Mouse (Mus musculus) cortical plate, adult 2 months (tissue): ENCODE data around the gene Mcm7. TPM values are rescaled to one million over a fixed set of nuclear protein-coding genes. Genes with fewer than 3 reads are reported as not detected.
A peak's percentile ranks its signal among the peaks of the same experiment; 100 is the strongest.
"Not testable (repeated sequence)": the region's sequence is repeated elsewhere in the genome, so short reads cannot be mapped to it uniquely, and the experiment has no call there.

Experiments
- H3K27ac ChIP-seq: fragments of 200-500 bp; 2 replicates; pipeline ENCODE4 v1.5.1; 2012; ENCODE audit warnings: low read length, control low read depth, inconsistent platforms; ENCODE audit not compliant: insufficient read depth
- H3K4me1 ChIP-seq: fragments of 200-500 bp; 2 replicates; pipeline ENCODE4 v1.6.1; 2011; ENCODE audit warnings: low read length; ENCODE audit not compliant: control insufficient read depth, insufficient read depth
- H3K4me3 ChIP-seq: fragments of 200-500 bp; 2 replicates; pipeline ENCODE4 v1.5.1; 2011; ENCODE audit warnings: mild to moderate bottlenecking, low read length, control low read depth; ENCODE audit not compliant: insufficient read depth
- CTCF ChIP-seq: fragments of 200-500 bp; IDR thresholded peaks from 2 replicates; pipeline ENCODE4 v1.5.1; 2011; ENCODE audit warnings: mild to moderate bottlenecking, control low read depth, low read length; ENCODE audit not compliant: insufficient read depth; ENCODE audit errors: extremely low read depth
- POLR2A ChIP-seq: fragments of 200-500 bp; IDR thresholded peaks from 2 replicates; pipeline ENCODE4 v1.6.1; 2011; ENCODE audit warnings: mild to moderate bottlenecking, low read length, control low read depth; ENCODE audit not compliant: insufficient read depth; ENCODE audit errors: extremely low read depth
- polyA plus RNA-seq: library from polyadenylated mRNA; depleted of rRNA; stranded (reverse); fragments of >200 nt; gene quantifications from 2 replicates; pipeline ENCODE4 v1.2.3, GENCODE M21; 2012; rRNA removed

Mcm7 gene
- 17.1 and 19.7 TPM in 2 replicates for polyA plus RNA-seq

DNA sequence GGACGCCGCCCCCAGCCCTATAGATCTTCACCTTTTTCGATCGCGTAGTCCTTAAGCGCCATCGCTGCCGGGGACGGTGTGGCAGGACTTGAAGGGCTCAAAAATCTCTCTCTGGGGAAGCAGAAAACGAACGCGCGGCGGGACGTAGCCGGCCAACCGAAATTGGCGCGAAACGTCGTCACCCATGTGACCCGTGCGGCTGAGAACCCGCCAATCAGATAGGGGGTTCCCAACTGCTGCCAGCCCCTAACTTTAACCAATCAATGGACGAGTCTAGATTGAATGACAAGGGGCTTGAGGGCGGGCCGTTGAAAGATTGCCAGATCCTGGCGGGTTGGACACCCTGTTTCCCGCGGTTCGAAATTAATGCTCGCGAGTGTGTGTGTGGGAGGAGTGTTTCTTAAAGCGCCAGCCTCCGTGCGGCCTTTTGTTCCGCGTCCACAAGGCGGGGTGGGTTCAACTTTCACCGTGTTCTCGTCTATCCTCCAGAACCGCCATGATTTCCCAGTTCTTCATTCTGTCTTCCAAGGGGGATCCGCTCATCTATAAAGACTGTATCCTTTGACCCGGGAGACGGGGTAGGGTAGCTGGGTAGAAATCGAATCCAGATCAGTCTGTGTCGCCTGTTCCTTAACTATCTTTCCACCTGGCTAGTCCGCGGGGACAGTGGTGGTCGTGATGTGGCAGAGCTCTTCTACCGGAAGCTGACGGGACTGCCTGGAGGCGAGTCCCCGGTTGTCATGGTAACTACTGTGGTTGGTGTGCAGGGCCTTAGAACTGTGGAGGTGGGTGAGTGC lies at the start of gene Mcm7, which contains the start of gene Ap4m1:
TSS of gene Mcm7 (minus strand) at position 728 of the 797 bp plus-strand sequence.
TSS of gene Ap4m1 (plus strand) at position 308 of the 797 bp plus-strand sequence.
- Histone ChIP-seq H3K4me1 (no peaks in the 10 kb centered on the region), H3K4me3 (peak within 1 kb of the TSS; percentile 68), H3K27ac (peak within 1 kb of the TSS; percentile 87)
- TF ChIP-seq POLR2A (0 out of 2 replicates have a peak, but pooled peaks have one; percentile 31), CTCF (no peak)

DNA sequence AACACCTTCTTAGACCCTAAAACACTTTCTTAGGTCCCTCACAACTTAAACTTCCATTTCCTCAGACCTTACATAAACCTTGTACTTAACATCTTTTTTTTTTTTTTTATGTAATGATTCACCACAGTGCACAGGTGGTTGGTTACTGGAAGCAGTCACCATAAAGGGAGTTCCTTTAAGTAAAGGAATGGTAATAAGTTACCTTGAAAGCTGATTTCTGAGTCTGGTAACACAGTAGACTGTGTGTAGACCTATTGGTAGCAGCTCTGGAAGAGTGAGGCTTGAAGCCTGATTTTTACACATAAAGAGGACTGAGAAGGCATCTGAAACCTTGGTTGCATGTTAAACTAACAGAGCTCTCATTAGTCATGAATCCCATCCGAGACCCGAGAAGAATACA lies 47.6 kb upstream of the Mcm7 start:
- no peak overlapping the region for H3K4me3 ChIP-seq
- no peak for TF ChIP-seq CTCF
- no peak for TF ChIP-seq POLR2A
- H3K4me1 ChIP-seq = no peaks in the 10 kb centered on the region
- H3K27ac ChIP-seq = no peak overlapping the region

DNA sequence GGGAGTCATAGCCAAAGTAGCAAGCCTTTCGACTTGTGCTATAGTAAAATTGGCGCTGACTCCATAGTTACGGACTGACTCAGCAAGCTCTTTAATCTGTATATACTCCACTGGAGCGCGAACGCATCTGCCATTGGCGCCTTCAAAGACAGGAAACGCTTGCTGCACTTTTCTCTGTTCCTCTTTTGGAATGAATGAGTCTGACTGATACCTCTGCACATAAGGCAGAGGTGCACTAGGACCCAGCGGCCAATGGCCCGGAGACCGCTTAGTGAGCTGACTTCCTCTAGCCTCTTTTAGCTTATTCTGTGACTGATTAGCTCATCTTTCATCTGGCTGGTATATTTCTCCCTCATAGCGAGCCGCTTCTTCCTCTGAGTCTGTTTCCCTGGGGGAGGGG lies 44.4 kb upstream of the Mcm7 start:
- not testable (repeated sequence) for H3K27ac ChIP-seq, H3K4me3 ChIP-seq, H3K4me1 ChIP-seq

DNA sequence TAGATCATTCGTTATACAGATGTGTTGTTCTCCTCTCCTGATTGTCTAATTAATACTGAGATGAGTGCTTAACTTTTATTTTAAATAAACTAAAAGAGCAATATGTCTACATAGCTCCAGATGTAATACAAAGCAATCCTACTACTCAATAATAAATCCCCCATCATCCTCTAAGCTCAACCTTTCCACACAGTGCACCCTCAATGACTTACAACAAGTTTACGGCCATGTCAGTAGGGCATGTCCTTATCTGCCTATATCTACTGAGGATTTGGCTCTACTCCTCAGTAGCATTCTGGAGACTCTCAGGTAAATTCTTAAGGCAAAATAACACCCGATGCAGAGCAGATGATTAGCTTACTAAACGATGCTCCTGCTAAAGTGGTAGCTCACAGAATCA lies 35.7 kb upstream of the Mcm7 start:
- TF ChIP-seq POLR2A (no peak), CTCF (no peak)
- Histone ChIP-seq H3K4me3 (no peak overlapping the region), H3K4me1 (no peaks in the 10 kb centered on the region), H3K27ac (no peak overlapping the region)

DNA sequence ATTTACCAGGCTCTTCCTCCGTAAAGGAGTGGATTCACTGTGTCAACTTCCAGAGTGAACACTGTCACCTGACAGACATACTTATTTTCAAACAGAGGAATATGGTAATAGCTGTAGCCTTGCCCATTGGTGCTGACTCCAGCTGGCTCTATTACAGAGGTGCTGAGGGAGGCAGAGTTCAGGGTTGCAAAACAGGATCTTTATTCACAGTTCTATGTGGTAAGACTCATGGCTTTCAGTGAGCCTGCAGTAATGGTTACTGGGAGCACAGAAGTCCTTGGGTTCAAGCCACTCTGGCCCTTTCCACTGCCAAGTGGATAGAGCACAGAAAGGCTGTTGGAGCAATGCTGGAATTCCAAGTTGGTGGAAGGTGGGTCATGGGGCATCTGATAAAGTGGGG lies 35.0 kb upstream of the Mcm7 start:
- no peak overlapping the region for H3K27ac ChIP-seq
- H3K4me1 ChIP-seq = no peaks in the 10 kb centered on the region
- TF ChIP-seq POLR2A = no peak
- TF ChIP-seq CTCF = no peak
- H3K4me3 ChIP-seq = no peak overlapping the region

DNA sequence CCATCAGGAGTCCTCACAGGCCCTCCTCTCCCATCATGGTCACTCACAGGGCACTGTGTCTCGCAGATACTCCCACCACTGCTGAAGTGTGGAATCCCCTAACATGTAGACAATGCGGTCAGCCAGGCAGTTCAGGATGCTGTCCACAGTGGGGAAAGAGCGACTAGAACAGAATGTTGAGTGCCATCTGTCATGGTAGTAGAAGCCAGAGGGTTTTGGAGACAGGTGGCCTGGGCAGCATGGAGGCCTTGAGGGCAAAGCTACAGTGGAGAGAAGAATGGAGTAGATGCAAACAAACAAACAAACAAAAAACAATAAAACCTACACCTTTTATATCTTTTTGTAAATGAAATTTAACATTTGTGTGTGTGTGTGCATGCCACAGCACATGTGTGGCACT lies 29.9 kb upstream of the Mcm7 start:
- Histone ChIP-seq H3K4me3 (no peak overlapping the region), H3K4me1 (no peaks in the 10 kb centered on the region), H3K27ac (no peak overlapping the region)
- TF ChIP-seq CTCF (no peak), POLR2A (no peak)

DNA sequence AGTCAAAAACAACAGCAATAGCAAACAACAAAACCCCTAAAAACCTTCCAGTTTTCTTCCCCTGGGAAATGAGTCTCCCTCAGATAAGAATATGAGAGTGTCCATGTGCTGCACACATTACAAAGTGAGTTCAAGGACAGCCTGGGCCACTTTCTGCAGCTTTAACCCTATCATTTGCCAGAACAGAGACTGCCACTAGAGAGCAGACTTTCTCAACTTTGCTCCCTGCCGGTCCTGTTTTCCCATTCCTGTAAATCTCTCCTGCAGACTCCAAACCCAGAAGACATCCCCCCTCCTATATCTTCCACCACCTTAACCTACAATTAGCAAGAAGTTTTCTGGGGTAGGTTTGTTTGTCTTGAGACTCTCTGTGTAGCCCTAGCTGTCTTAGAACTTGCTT lies 27.4 kb upstream of the Mcm7 start:
- Histone ChIP-seq H3K4me3 (no peak overlapping the region), H3K4me1 (no peaks in the 10 kb centered on the region; the same call in 1 of the 2 replicates), H3K27ac (no peak overlapping the region)
- TF ChIP-seq CTCF (peak; percentile 46), POLR2A (no peak)

DNA sequence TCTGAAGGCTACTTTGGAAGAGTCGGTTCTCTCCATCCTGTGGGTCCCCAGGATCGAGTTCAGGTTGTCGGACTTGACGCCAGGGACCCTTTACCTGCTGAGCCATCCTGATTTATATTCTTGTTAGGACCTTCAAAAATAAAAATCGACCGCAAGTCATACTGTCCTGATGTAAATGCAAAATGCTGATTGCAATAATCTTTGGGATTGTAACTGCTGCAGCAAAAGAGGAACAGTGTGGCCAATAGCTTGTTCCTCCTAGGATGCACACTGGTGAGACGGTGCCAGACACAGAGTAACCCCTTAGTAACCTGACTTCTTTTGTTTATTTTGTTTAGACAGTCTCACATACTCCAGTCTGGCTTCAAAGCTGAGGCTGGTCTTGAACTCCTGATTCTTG lies 23.2 kb upstream of the Mcm7 start:
- no peaks in the 10 kb centered on the region; the same call in 1 of the 2 replicates for H3K4me1 ChIP-seq
- H3K4me3 ChIP-seq = peak overlapping the region; percentile 75
- H3K27ac ChIP-seq = no peak overlapping the region
- TF ChIP-seq CTCF (no peak), POLR2A (no peak)

DNA sequence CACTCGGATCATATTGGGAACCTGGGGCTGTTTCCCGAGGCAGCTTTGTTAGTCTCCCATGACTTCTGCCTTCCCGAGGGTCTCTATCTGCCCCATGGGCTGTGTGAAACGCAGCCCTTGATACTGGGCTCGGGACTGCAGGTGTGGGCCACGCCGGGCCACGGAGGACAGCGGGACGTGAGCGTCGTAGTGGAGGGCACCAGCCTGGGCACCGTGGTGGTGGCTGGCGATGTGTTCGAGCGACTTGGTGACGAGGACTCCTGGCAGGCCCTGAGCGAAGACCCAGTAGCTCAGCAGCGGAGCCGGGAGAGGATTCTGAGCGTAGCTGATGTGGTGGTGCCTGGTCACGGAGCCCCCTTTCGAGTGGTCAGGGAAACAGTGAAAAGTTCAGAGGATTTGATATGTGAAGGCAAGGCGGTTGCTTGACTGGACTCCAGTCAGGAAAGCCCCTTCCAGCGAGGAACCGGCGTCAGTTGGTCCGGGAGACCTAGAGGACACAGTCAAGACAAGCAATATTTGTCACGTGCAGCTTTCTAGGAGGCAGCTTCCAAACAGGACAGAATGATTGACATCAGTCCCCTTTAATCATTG lies 22.6 kb upstream of the Mcm7 start:
- no peaks in the 10 kb centered on the region; the same call in 1 of the 2 replicates for H3K4me1 ChIP-seq
- peak overlapping the region; percentile 68 for H3K27ac ChIP-seq
- peak overlapping the region; percentile 75 for H3K4me3 ChIP-seq
- TF ChIP-seq POLR2A (no peak), CTCF (no peak)

DNA sequence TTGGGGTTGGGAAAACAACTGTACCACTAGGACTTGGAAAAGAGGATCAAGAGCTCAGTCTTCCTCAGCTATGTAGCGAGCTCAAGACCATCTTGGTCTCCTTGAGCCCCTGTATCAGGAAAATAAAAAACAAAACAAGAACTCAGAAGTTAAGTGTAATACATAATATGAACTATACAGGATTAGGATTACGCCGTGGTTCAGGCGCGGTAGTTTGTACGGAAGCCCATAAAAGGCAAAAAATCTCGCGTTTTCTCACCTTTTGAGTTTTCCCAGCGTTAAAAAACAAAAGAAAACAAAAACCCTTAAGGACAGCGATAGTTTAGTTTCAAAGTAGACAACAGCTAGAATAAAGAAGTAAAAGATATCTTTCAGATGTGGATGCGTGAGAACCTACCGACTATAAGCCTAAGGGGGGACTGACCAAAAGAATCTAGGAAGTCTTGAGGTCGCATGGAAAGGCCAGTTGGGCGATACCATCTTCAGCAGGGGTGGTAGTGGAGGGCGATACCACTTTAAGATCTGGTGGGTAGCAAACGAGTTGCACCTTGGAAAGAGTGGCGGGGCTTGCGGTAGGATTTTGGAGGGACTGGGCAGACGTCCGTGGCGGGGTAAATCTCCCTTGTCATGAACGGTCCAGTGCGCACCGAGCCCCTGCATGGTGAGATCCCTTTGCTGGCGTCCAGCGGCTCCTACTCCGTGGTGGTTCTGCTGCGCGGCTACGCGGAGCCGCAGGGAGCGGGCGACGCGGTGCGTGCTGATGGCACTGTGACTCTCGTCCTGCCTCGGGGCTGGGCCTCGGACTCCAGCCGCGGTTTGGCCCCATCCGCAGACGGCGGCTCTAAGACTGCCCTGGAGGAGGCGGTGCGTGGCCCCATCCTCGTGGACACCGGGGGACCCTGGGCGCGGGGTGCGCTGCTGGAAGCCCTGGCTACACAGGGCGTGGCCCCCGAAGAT lies 21.8 kb upstream of the Mcm7 start, which contains the start of gene Mblac1:
TSS of gene Mblac1 (plus strand) at position 544 of the 957 bp plus-strand sequence.
- no peaks in the 10 kb centered on the region; the same call in 1 of the 2 replicates for H3K4me1 ChIP-seq
- peak within 1 kb of the TSS; percentile 75 for H3K4me3 ChIP-seq
- H3K27ac ChIP-seq = peak within 1 kb of the TSS; percentile 68
- no peak for TF ChIP-seq CTCF
- peak; percentile 81 for TF ChIP-seq POLR2A
